Mouse (Mus musculus): ENCODE data around the gene Pacrg. TPM values are rescaled to one million over a fixed set of nuclear protein-coding genes. Genes with fewer than 3 reads are reported as not detected.

The Pacrg gene
- total and polyA plus RNA-seq, 2 experiments, result not detected

DNA sequence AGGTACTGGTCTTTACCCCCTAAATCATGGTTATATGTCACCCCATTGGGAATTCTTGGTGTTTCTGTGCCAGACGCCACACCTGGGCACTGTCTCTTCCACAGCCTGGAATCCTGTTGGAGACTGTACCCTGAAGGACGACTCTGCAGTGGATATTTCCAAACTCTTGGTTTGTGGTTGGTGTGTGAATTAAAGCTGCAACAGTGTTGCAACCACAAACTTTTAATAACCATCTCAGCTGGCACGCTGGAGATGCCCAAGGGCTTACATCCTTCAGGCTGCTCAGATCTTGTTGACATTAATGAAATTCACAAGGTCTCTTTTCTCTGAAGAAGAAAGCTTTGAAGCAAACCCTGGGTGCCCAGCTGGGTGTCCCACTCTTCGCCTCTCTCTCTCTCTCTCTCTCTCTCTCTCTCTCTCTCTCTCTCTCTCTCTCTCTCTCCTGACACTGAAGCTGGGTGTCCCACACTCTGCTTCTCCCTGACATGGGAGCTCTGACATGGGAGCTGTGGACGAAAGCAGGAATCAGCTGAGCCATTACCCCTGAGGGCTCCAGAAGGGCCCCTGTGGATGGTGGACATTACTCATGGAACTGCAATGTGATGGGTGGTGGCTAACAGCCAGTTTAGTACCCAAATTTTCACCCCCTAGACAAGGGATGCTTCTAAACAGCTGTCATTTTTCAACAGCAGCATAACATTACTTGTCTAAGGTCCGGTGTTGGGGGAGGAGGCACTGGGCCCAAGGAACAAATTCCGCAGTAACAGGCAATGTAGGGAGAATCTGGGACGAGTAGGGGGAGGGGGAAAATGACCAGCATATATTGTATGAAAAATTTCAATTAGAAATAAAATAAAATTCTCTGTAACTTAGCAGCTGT is 429.3 kb downstream of the Pacrg start:
- no peak overlapping the region for H3K4me3 ChIP-seq (ENCODE audit: insufficient read depth, low read depth, low read length)

DNA sequence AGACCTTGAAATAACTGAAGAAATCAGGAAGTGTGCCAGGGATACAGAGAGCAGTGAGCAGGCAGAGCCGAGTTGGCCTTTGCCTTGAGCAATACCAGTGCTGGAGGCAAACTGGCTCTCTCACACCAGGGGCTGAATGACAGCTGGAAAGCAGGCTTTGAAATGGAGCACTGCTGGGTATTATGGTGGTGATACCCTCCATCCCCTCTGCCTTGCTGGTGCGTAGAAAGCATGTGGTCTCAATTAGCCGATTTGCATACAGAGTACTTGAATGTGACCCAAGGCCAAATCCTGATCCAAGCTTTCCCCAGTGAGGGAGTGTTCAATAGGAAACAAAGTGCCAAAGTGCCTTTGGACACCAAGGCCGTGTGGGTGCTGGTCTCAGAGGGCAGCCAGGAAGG is 431.4 kb downstream of the Pacrg start:
- peak; percentile 89 for DNase-seq (ENCODE audit: extremely low read depth, low read depth, low spot score)
- H3K36me3 ChIP-seq (ENCODE audit: control insufficient read depth, insufficient read depth, low read length), result no peaks in the 10 kb centered on the region
- no peak overlapping the region for H3K9ac ChIP-seq (ENCODE audit: low read depth, low read length)
- no peak overlapping the region for H3K4me3 ChIP-seq (ENCODE audit: insufficient read depth, low read depth, low read length)
- H3K79me2 ChIP-seq (ENCODE audit: control insufficient read depth, insufficient read depth, low read length), result no peaks in the 10 kb centered on the region
- WGBS, result 31% methylated on average over 4 of the region's 4 CpGs
- TF ChIP-seq POLR2A (IDR thresholded peaks at IDR 0.05; ENCODE audit: extremely low read depth, insufficient read depth, low read length) (no peak), CTCF (IDR thresholded peaks at IDR 0.05; ENCODE audit: low read depth, low read length) (no peak)
- no peaks in the 10 kb centered on the region for H3K27me3 ChIP-seq (ENCODE audit: control insufficient read depth, insufficient read depth, low read length)
- H3K27ac ChIP-seq (replicated peaks; ENCODE audit: insufficient read depth, low read depth, low read length), result no peak overlapping the region
- 0 out of 2 replicates have a peak, but pooled peaks cover 2% of the 10 kb centered on the region for H3K4me1 ChIP-seq (ENCODE audit: control insufficient read depth, insufficient read depth, low read length)

More for the DNA sequence above, 429.3 kb downstream of the Pacrg start:
- no peak for DNase-seq (ENCODE audit: extremely low read depth, low read depth, low spot score)
- H3K27me3 ChIP-seq (ENCODE audit: control insufficient read depth, insufficient read depth, low read length), result no peaks in the 10 kb centered on the region
- peaks cover 7% of the 10 kb centered on the region; the same call in 1 of the 2 replicates for H3K4me1 ChIP-seq (ENCODE audit: control insufficient read depth, insufficient read depth, low read length)
- no peak overlapping the region for H3K27ac ChIP-seq (replicated peaks; ENCODE audit: insufficient read depth, low read depth, low read length)
- no peak overlapping the region for H3K9ac ChIP-seq (ENCODE audit: low read depth, low read length)
- TF ChIP-seq POLR2A (IDR thresholded peaks at IDR 0.05; ENCODE audit: extremely low read depth, insufficient read depth, low read length) (no peak), CTCF (IDR thresholded peaks at IDR 0.05; ENCODE audit: low read depth, low read length) (no peak)
- WGBS, result 83% methylated on average over 8 of the region's 8 CpGs
- no peaks in the 10 kb centered on the region for H3K79me2 ChIP-seq (ENCODE audit: control insufficient read depth, insufficient read depth, low read length)
- no peaks in the 10 kb centered on the region for H3K36me3 ChIP-seq (ENCODE audit: control insufficient read depth, insufficient read depth, low read length)

DNA sequence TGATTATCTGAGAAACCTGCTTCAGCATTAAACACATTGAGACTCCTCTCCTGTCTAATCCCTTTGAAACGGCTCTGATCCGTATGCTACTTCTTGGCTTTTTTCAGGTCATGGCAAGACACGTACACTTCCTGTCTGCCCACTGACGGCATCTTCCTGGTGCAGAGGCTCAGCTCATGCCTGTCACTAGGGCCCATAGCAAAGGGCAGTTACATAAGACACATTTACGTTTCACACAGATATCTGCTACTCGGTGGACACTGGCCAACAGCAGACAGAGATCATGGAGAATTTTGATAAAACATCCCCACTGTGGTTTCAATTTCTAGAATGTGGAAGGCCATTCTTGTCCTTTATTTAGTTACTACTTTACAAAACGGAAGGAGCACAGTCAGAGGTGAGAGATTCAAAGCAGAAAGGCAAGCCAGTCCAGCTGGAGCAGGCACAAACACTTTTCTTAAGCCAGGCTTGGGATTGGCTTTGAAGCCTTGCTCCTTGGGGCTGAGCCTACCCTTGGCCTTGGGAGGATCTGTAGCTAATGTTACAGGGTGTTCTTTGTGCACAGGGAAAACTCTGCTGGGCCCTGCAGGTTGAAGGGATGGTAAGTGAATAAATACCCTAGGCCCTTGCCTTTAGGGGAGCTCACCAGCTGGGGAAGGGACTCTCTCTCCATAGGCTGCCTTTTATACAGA is 432.9 kb downstream of the Pacrg start:
- no peaks in the 10 kb centered on the region for H3K27me3 ChIP-seq (ENCODE audit: control insufficient read depth, insufficient read depth, low read length)
- H3K9ac ChIP-seq (ENCODE audit: low read depth, low read length), result no peak overlapping the region
- TF ChIP-seq CTCF (IDR thresholded peaks at IDR 0.05; ENCODE audit: low read depth, low read length) (no peak), POLR2A (IDR thresholded peaks at IDR 0.05; ENCODE audit: extremely low read depth, insufficient read depth, low read length) (no peak)
- H3K27ac ChIP-seq (replicated peaks; ENCODE audit: insufficient read depth, low read depth, low read length), result no peak overlapping the region
- no peaks in the 10 kb centered on the region for H3K79me2 ChIP-seq (ENCODE audit: control insufficient read depth, insufficient read depth, low read length)
- H3K4me3 ChIP-seq (ENCODE audit: insufficient read depth, low read depth, low read length), result no peak overlapping the region
- WGBS, result 67% methylated on average over 7 of the region's 7 CpGs
- no peaks in the 10 kb centered on the region for H3K36me3 ChIP-seq (ENCODE audit: control insufficient read depth, insufficient read depth, low read length)
- H3K4me1 ChIP-seq (ENCODE audit: control insufficient read depth, insufficient read depth, low read length), result 0 out of 2 replicates have a peak, but pooled peaks cover 2% of the 10 kb centered on the region
- no peak for DNase-seq (ENCODE audit: extremely low read depth, low read depth, low spot score)

DNA sequence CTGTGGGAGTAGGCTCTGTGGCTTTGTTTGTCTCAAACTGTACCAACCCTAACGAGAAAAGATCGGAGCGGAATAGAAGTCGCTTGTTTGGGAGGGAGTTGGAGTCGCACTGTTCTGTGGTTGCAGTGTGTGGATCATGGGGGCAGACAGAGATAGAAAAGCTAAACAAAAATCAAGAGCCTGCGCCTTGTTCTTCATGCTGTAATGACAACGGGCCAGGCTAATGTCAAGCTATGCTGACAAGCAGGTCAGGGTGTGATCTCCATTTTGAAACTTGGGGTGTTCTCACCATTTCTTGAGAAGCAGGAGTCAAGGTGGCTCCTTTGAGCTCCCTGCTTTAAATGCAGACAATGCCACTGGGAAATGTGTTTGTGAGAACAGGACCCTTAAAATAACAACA is 433.8 kb downstream of the Pacrg start:
- TF ChIP-seq POLR2A (IDR thresholded peaks at IDR 0.05; ENCODE audit: extremely low read depth, insufficient read depth, low read length), result no peak
- no peak for TF ChIP-seq CTCF (IDR thresholded peaks at IDR 0.05; ENCODE audit: low read depth, low read length)
- H3K27ac ChIP-seq (replicated peaks; ENCODE audit: insufficient read depth, low read depth, low read length), result no peak overlapping the region
- WGBS, result 83% methylated on average over 7 of the region's 7 CpGs

DNA sequence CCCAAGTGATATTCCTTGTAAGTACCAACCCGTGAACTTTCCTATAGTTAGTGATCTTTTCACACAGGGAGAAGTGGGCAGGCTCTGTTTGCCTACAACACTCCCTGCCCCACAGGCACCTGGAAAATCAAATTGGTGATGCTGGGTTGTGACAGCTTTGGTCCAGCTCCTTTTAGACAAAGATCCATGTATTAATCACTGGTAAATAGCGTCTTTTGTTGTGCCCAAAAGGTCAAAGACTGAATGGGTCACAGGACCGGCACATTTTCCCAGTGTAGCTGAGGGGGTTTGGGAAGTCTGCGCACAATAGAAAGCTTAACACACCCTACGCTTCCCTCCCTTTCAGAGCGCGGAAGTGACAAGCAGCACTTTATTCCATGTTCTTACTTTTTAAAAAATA is 434.2 kb downstream of the Pacrg start:
- Histone ChIP-seq H3K4me3 (ENCODE audit: insufficient read depth, low read depth, low read length) (no peak overlapping the region), H3K4me1 (ENCODE audit: control insufficient read depth, insufficient read depth, low read length) (0 out of 2 replicates have a peak, but pooled peaks cover 2% of the 10 kb centered on the region), H3K36me3 (ENCODE audit: control insufficient read depth, insufficient read depth, low read length) (no peaks in the 10 kb centered on the region), H3K27me3 (ENCODE audit: control insufficient read depth, insufficient read depth, low read length) (no peaks in the 10 kb centered on the region), H3K9ac (ENCODE audit: low read depth, low read length) (no peak overlapping the region), H3K27ac (replicated peaks; ENCODE audit: insufficient read depth, low read depth, low read length) (no peak overlapping the region), H3K79me2 (ENCODE audit: control insufficient read depth, insufficient read depth, low read length) (no peaks in the 10 kb centered on the region)
- TF ChIP-seq POLR2A (IDR thresholded peaks at IDR 0.05; ENCODE audit: extremely low read depth, insufficient read depth, low read length), result no peak
- TF ChIP-seq CTCF (IDR thresholded peaks at IDR 0.05; ENCODE audit: low read depth, low read length), result no peak
- WGBS, result 80% methylated on average over 7 of the region's 7 CpGs
- no peak for DNase-seq (ENCODE audit: extremely low read depth, low read depth, low spot score)

More for the DNA sequence above, 433.8 kb downstream of the Pacrg start:
- 0 out of 2 replicates have a peak, but pooled peaks cover 2% of the 10 kb centered on the region for H3K4me1 ChIP-seq (ENCODE audit: control insufficient read depth, insufficient read depth, low read length)
- H3K9ac ChIP-seq (ENCODE audit: low read depth, low read length), result no peak overlapping the region
- DNase-seq (ENCODE audit: extremely low read depth, low read depth, low spot score), result no peak
- H3K79me2 ChIP-seq (ENCODE audit: control insufficient read depth, insufficient read depth, low read length), result no peaks in the 10 kb centered on the region
- H3K36me3 ChIP-seq (ENCODE audit: control insufficient read depth, insufficient read depth, low read length), result no peaks in the 10 kb centered on the region
- no peaks in the 10 kb centered on the region for H3K27me3 ChIP-seq (ENCODE audit: control insufficient read depth, insufficient read depth, low read length)
- no peak overlapping the region for H3K4me3 ChIP-seq (ENCODE audit: insufficient read depth, low read depth, low read length)

Data from liver, adult 2 months (tissue).